Mouse (Mus musculus) splenic B cell, adult 2 months (primary cell): ENCODE measurements around the gene Ablim1.
A peak's percentile ranks its signal among the peaks of the same experiment; 100 is the strongest.

ENCODE experiments used
- DNase-seq: peaks from one replicate; pipeline ENCODE4 v3.0.0-alpha.2; 2011; ENCODE audit warnings: low read depth, low spot score
- H3K27me3 ChIP-seq: 2 replicates; pipeline ENCODE4 v1.6.1; 2012; ENCODE audit warnings: mild to moderate bottlenecking, low read length, moderate library complexity, mixed read lengths; ENCODE audit not compliant: control insufficient read depth, poor library complexity, insufficient read depth, severe bottlenecking
- H3K36me3 ChIP-seq: 2 replicates; pipeline ENCODE4 v1.6.1; 2012; ENCODE audit warnings: mild to moderate bottlenecking, low read length, moderate library complexity, mixed read lengths; ENCODE audit not compliant: control insufficient read depth, poor library complexity, insufficient read depth, severe bottlenecking

The Ablim1 gene

GRCm38 (mm10) chr19:57304666-57305065 is 10.1 kb downstream of the Ablim1 start:
- no peaks in the 10 kb centered on the region for H3K36me3 ChIP-seq
- H3K27me3 ChIP-seq, result no peaks in the 10 kb centered on the region
- no peak for DNase-seq

GRCm38 (mm10) chr19:57301961-57302395 is 12.7 kb downstream of the Ablim1 start:
- no peaks in the 10 kb centered on the region for H3K27me3 ChIP-seq
- H3K36me3 ChIP-seq, result no peaks in the 10 kb centered on the region
- DNase-seq, result no peak

- H3K36me3 ChIP-seq, result no peaks in the 10 kb centered on the region
- DNase-seq, result no peak
- no peaks in the 10 kb centered on the region for H3K27me3 ChIP-seq
Observed at GRCm38 (mm10) chr19:57298006-57298405, 16.7 kb downstream of the Ablim1 start.

- no peak for DNase-seq
- H3K36me3 ChIP-seq, result no peaks in the 10 kb centered on the region
- H3K27me3 ChIP-seq, result no peaks in the 10 kb centered on the region
Observed at GRCm38 (mm10) chr19:57297447-57297846, 17.3 kb downstream of the Ablim1 start.

GRCm38 (mm10) chr19:57296539-57296938 is 18.2 kb downstream of the Ablim1 start:
- no peaks in the 10 kb centered on the region for H3K27me3 ChIP-seq
- DNase-seq, result no peak
- H3K36me3 ChIP-seq, result no peaks in the 10 kb centered on the region

- Histone ChIP-seq H3K36me3 (no peaks in the 10 kb centered on the region), H3K27me3 (no peaks in the 10 kb centered on the region)
- no peak for DNase-seq
Observed at GRCm38 (mm10) chr19:57295521-57295920, 19.2 kb downstream of the Ablim1 start.

GRCm38 (mm10) chr19:57294356-57294755 is 20.4 kb downstream of the Ablim1 start:
- no peak for DNase-seq
- Histone ChIP-seq H3K36me3 (no peaks in the 10 kb centered on the region), H3K27me3 (no peaks in the 10 kb centered on the region)

- Histone ChIP-seq H3K27me3 (no peaks in the 10 kb centered on the region), H3K36me3 (no peaks in the 10 kb centered on the region)
- DNase-seq, result peak; percentile 10
Observed at GRCm38 (mm10) chr19:57293737-57294136, 21.0 kb downstream of the Ablim1 start.

- H3K36me3 ChIP-seq, result no peaks in the 10 kb centered on the region
- no peak for DNase-seq
- H3K27me3 ChIP-seq, result no peaks in the 10 kb centered on the region
Observed at GRCm38 (mm10) chr19:57283310-57283709, 31.4 kb downstream of the Ablim1 start.

- no peak for DNase-seq
Observed at GRCm38 (mm10) chr19:57282642-57283041, 32.1 kb downstream of the Ablim1 start.

GRCm38 (mm10) chr19:57279666-57280065 is 35.1 kb downstream of the Ablim1 start:
- no peak for DNase-seq
- no peaks in the 10 kb centered on the region for H3K27me3 ChIP-seq
- H3K36me3 ChIP-seq, result no peaks in the 10 kb centered on the region

More at GRCm38 (mm10) chr19:57282642-57283041, 32.1 kb downstream of the Ablim1 start:
- no peaks in the 10 kb centered on the region for H3K27me3 ChIP-seq
- H3K36me3 ChIP-seq, result no peaks in the 10 kb centered on the region

GRCm38 (mm10) chr19:57278263-57278662 is 36.5 kb downstream of the Ablim1 start:
- H3K27me3 ChIP-seq, result no peaks in the 10 kb centered on the region
- DNase-seq, result no peak
- H3K36me3 ChIP-seq, result no peaks in the 10 kb centered on the region

- H3K27me3 ChIP-seq, result no peaks in the 10 kb centered on the region
- no peaks in the 10 kb centered on the region for H3K36me3 ChIP-seq
- no peak for DNase-seq
Observed at GRCm38 (mm10) chr19:57277010-57277409, 37.7 kb downstream of the Ablim1 start.

GRCm38 (mm10) chr19:57275166-57275953 is 39.4 kb downstream of the Ablim1 start:
- DNase-seq, result no peak
- Histone ChIP-seq H3K27me3 (no peaks in the 10 kb centered on the region), H3K36me3 (no peaks in the 10 kb centered on the region)

GRCm38 (mm10) chr19:57274717-57275116 is 40.0 kb downstream of the Ablim1 start:
- no peaks in the 10 kb centered on the region for H3K36me3 ChIP-seq
- H3K27me3 ChIP-seq, result no peaks in the 10 kb centered on the region
- DNase-seq, result peak; percentile 15

GRCm38 (mm10) chr19:57274286-57274685 is 40.4 kb downstream of the Ablim1 start:
- H3K27me3 ChIP-seq, result no peaks in the 10 kb centered on the region
- H3K36me3 ChIP-seq, result no peaks in the 10 kb centered on the region
- DNase-seq, result peak; percentile 11
